Mouse (Mus musculus): ENCODE data around the gene Rhox3h.
"Not testable (repeated sequence)": the region's sequence is repeated elsewhere in the genome, so short reads cannot be mapped to it uniquely, and the experiment has no call there.

Gene Rhox3h

DNA sequence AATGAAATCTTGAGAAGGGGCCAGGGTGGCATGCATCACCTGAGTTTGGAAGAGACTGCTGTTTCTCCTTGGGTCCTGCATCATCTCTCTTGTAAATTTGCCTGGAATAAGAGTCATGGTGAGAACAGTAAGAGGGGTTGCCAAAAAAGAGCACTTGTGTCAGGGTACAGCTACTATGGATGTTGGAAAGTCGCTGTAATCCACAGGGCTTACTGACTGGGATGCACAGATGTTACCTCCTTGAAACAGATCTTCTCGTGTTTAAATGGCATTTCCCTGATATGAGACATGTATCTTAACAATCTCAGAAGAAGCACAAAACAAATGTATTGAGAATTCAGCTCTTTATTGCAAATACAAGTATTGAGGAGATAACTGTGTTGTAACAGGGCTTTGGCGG, at the start of gene Rhox3h:
Gene Rhox3h, minus strand, starts transcription at position 101 of the 400 bp plus-strand sequence.
- not testable (repeated sequence) for DNase-seq (ENCODE audit: low read depth)

- no peak for DNase-seq (ENCODE audit: low read depth)
These were observed 33.3 kb upstream of the Rhox3h start for GRCm38 (mm10) chrX:37701821-37702387.

DNA sequence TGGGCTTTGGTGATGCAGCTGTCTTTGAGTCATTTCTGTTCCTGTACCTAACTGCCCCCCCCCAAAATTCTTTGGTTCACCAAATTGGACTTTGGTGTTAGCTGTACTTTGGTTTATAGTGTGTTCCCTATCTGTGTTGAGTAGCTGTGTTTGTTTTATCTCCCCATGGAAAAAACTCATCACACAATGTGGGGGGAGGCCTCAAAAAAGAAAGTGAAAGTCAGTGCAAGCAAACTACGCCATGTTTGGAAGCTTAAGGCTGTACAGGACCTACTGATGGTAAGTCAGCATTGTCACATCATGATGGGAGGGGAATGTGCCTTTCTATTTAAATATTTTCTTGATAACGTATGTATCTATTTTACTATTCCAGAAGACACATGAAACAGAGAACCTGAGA, 23.7 kb upstream of the Rhox3h start:
- DNase-seq (ENCODE audit: low read depth): no peak

- DNase-seq (ENCODE audit: low read depth): no peak
These were observed 14.6 kb upstream of the Rhox3h start for GRCm38 (mm10) chrX:37683031-37683715.

GRCm38 (mm10) chrX:37673177-37673576, 4.6 kb upstream of the Rhox3h start, which contains the start of gene Rhox2h:
TSS of gene Rhox2h (minus strand) at chrX:37673277.
- DNase-seq (ENCODE audit: low read depth): not testable (repeated sequence)

DNA sequence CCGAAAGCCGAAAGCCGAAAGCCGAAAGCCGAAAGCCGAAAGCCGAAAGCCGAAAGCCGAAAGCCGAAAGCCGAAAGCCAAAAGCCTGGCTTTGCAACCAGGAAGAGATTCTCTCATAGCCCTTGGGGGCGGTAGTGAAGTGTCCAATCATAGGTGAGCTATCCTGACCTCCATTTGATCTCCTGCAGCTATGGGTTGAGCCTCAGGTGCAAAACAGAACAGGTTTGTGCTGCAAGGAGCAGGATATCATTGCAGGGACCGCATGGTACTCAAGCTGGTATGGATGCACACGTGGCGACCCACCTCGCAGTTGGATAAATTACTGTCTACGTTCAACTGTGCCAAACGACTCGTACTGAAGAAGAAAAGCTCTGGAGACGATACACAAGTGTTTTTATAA, 17.3 kb downstream of the Rhox3h start, which contains the start of gene Rhox4g:
Gene Rhox4g, minus strand, starts transcription at position 101 of the 400 bp plus-strand sequence.
- DNase-seq (ENCODE audit: low read depth): not testable (repeated sequence)

GRCm38 (mm10) chrX:37643370-37643769, 25.2 kb downstream of the Rhox3h start, which contains the start of gene Rhox2g:
TSS of gene Rhox2g (minus strand) at chrX:37643470.
- DNase-seq (ENCODE audit: low read depth): not testable (repeated sequence)

GRCm38 (mm10) chrX:37628512-37628911, 40.1 kb downstream of the Rhox3h start, which contains the start of gene Rhox3g:
TSS of gene Rhox3g (minus strand) at chrX:37628612.
- not testable (repeated sequence) for DNase-seq (ENCODE audit: low read depth)
